Mouse (Mus musculus): ENCODE measurements around the gene Hes6.

GRCm38 (mm10) chr1:91454366-91454765 lies 40.5 kb upstream of the Hes6 start:
- TF ChIP-seq CTCF (IDR thresholded peaks at IDR 0.05; ENCODE audit: control insufficient read depth, insufficient read depth, low read length) (no peak), POLR2A (IDR thresholded peaks at IDR 0.05; ENCODE audit: borderline replicate concordance, control insufficient read depth, low read depth, low read length) (no peak)

All from bone marrow, adult 2 months (tissue).